Mouse (Mus musculus): Measurements from ENCODE around the gene Vstm2l.

DNA sequence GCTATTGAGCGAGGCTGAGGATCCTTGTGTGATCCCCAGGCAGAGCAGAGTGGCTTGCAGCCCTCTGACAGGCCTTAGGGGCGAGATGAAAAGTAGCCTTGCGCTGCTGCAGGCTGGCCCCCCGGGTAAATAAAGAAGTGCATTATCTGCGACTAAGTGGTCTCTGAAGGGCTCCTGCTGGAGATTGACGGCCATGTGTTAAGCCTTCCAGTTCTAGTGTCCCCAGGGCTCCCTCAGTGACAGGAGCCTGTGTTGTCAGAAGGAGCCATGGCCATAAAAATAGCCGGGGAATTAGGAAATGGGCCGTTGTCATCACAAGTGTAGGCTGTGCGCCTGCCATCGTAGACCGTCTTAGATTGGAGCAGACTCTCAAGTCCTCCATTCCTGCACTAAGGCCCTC lies 32.5 kb upstream of the Vstm2l start:
- TF ChIP-seq CTCF (IDR thresholded peaks at IDR 0.05; ENCODE audit: low read depth, low read length) (no peak), GATA1 (IDR thresholded peaks at IDR 0.05; ENCODE audit: borderline replicate concordance, low read length) (no peak)
